Mouse (Mus musculus) liver, embryonic 11.5 days (tissue): ENCODE data around the gene Mrtfb. TPM values are rescaled to one million over a fixed set of nuclear protein-coding genes. Genes with fewer than 3 reads are reported as not detected.
A peak's percentile ranks its signal among the peaks of the same experiment; 100 is the strongest.

Experiments used
- ATAC-seq: fragments of 200-750 bp; cut with Nextera tagmentation; replicated peaks from 2 replicates; pipeline ENCODE4 v1.8.0; 2017; ENCODE audit warnings: moderate number of reproducible peaks, mild to moderate bottlenecking, moderate TSS enrichment, moderate library complexity; ENCODE audit not compliant: low FRiP score
- DNase-seq: peaks from one replicate; pipeline ENCODE4 v3.0.0-alpha.2; 2017; ENCODE audit warnings: low spot score
- H3K27ac ChIP-seq: fragments of 300-500 bp; sonication (generic); 2 replicates; pipeline ENCODE4 v1.5.1; 2014; ENCODE audit warnings: mild to moderate bottlenecking, low read depth, low read length, control low read depth
- H3K27me3 ChIP-seq: fragments of 300-500 bp; sonication (generic); replicated peaks from 2 replicates; pipeline ENCODE4 v1.6.1; 2014; ENCODE audit warnings: low read length, mixed read lengths; ENCODE audit not compliant: control insufficient read depth, insufficient read depth
- H3K36me3 ChIP-seq: fragments of 300-500 bp; sonication (generic); 2 replicates; pipeline ENCODE4 v1.6.1; 2014; ENCODE audit warnings: mild to moderate bottlenecking, low read length, moderate library complexity, mixed read lengths; ENCODE audit not compliant: control insufficient read depth, insufficient read depth
- H3K4me1 ChIP-seq: fragments of 300-500 bp; sonication (generic); replicated peaks from 2 replicates; pipeline ENCODE4 v1.6.1; 2014; ENCODE audit warnings: low read length, mixed read lengths; ENCODE audit not compliant: control insufficient read depth, insufficient read depth
- H3K4me2 ChIP-seq: fragments of 300-500 bp; sonication (generic); 2 replicates; pipeline ENCODE4 v1.6.1; 2014; ENCODE audit warnings: mild to moderate bottlenecking, control low read depth, moderate library complexity
- H3K4me3 ChIP-seq: fragments of 300-500 bp; sonication (generic); 2 replicates; pipeline ENCODE4 v1.5.1; 2014; ENCODE audit warnings: low read depth, low read length, control low read depth
- H3K9ac ChIP-seq: fragments of 300-500 bp; sonication (generic); 2 replicates; pipeline ENCODE4 v1.6.1; 2014; ENCODE audit warnings: low read depth, low read length, control low read depth
- H3K9me3 ChIP-seq: fragments of 300-500 bp; sonication (generic); 2 replicates; pipeline ENCODE4 v1.6.1; 2016; ENCODE audit warnings: low read length, inconsistent platforms, mixed read lengths; ENCODE audit not compliant: control insufficient read depth
- WGBS: fragments of 180-500 bp; shearing (Covaris S2); extraction: QIAGEN DNeasy Blood & Tissue Kit; methylation state at CpG from one replicate; pipeline ENCODE4 v1.1.7; 2014; 5-methylcytosine and 5-hydroxymethylcytosine counted together
- polyA plus RNA-seq: library from polyadenylated mRNA; unstranded; fragments of >200 nt; fragmentation: Nextera tagmentation; extraction: Ambion mirVana; gene quantifications from 2 replicates; pipeline ENCODE4 v1.2.1, GENCODE M21; 2014

Gene Mrtfb
- polyA plus RNA-seq, 1 experiment from 2014 or later = 14.8 TPM

GRCm38 (mm10) chr16:13298991-13299390 lies 42.7 kb downstream of the Mrtfb start:
- WGBS = 63% methylated on average over 2 of the region's 2 CpGs
- H3K9me3 ChIP-seq = no peaks in the 10 kb centered on the region
- no peak for DNase-seq

GRCm38 (mm10) chr16:13306065-13306695 lies 49.9 kb downstream of the Mrtfb start:
- Histone ChIP-seq H3K27me3 (no peaks in the 10 kb centered on the region), H3K4me2 (no peak overlapping the region), H3K4me1 (no peaks in the 10 kb centered on the region), H3K4me3 (no peak overlapping the region), H3K9me3 (no peaks in the 10 kb centered on the region), H3K9ac (no peak overlapping the region), H3K27ac (no peak overlapping the region), H3K36me3 (no peaks in the 10 kb centered on the region)
- no peak for DNase-seq
- WGBS = 82% methylated on average over 3 of the region's 3 CpGs
- no peak for ATAC-seq

More at GRCm38 (mm10) chr16:13298991-13299390, 42.7 kb downstream of the Mrtfb start:
- Histone ChIP-seq H3K27ac (no peak overlapping the region), H3K4me2 (no peak overlapping the region), H3K36me3 (no peaks in the 10 kb centered on the region), H3K9ac (no peak overlapping the region), H3K4me3 (no peak overlapping the region), H3K4me1 (no peaks in the 10 kb centered on the region; the same call in 1 of the 2 replicates), H3K27me3 (no peaks in the 10 kb centered on the region)
- ATAC-seq = no peak

GRCm38 (mm10) chr16:13310096-13310683 lies 53.9 kb downstream of the Mrtfb start:
- Histone ChIP-seq H3K9ac (no peak overlapping the region), H3K27ac (no peak overlapping the region), H3K4me2 (no peak overlapping the region), H3K27me3 (no peaks in the 10 kb centered on the region), H3K36me3 (no peaks in the 10 kb centered on the region), H3K4me1 (no peaks in the 10 kb centered on the region), H3K9me3 (no peaks in the 10 kb centered on the region), H3K4me3 (no peak overlapping the region)
- ATAC-seq (no peak), DNase-seq (no peak)
- WGBS = 36% methylated on average over 1 of the region's 1 CpGs

DNA sequence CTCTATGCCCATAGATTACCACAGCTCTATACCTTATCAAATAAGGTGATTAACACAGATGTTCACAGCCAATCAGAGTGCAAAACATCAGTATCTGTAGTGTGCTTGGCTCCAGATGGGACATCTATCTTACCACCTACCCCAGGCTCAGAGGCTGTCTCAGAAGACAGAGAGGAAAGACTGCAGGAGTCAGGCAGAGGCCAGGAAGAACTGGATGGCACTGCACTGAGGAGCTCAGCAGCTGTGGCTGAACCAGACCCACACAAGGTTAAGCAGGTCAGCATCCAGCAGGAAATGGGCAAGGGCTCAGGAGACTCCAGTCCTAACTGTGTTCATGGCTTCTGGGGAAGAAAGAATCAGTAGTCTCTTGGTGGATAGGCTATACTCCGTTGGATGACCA lies 55.1 kb downstream of the Mrtfb start:
- H3K9me3 ChIP-seq = no peaks in the 10 kb centered on the region
- H3K4me3 ChIP-seq = no peak overlapping the region
- no peaks in the 10 kb centered on the region for H3K27me3 ChIP-seq
- no peaks in the 10 kb centered on the region for H3K4me1 ChIP-seq
- ATAC-seq (0 out of 2 replicates have a peak, but pooled peaks have one; percentile 31), DNase-seq (no peak)
- 78% methylated on average over 1 of the region's 1 CpGs for whole genome bisulfite sequencing
- no peak overlapping the region for H3K4me2 ChIP-seq
- no peak overlapping the region for H3K9ac ChIP-seq
- H3K36me3 ChIP-seq = no peaks in the 10 kb centered on the region
- H3K27ac ChIP-seq = no peak overlapping the region

- Histone ChIP-seq H3K36me3 (no peaks in the 10 kb centered on the region), H3K9me3 (no peaks in the 10 kb centered on the region), H3K4me1 (no peaks in the 10 kb centered on the region), H3K27ac (no peak overlapping the region), H3K4me2 (no peak overlapping the region), H3K27me3 (no peaks in the 10 kb centered on the region), H3K4me3 (no peak overlapping the region), H3K9ac (no peak overlapping the region)
- WGBS = 81% methylated on average over 5 of the region's 5 CpGs
- DNase-seq (no peak), ATAC-seq (no peak)
These were observed 56.9 kb downstream of the Mrtfb start for GRCm38 (mm10) chr16:13313096-13313719.

- H3K4me2 ChIP-seq = no peak overlapping the region
- 0 out of 2 replicates have a peak, but pooled peaks cover 2% of the 10 kb centered on the region for H3K36me3 ChIP-seq
- H3K27me3 ChIP-seq = no peaks in the 10 kb centered on the region
- WGBS = 63% methylated on average over 6 of the region's 6 CpGs
- no peak overlapping the region for H3K27ac ChIP-seq
- DNase-seq = no peak
- no peak overlapping the region for H3K4me3 ChIP-seq
- H3K4me1 ChIP-seq = no peaks in the 10 kb centered on the region
- no peaks in the 10 kb centered on the region for H3K9me3 ChIP-seq
- no peak overlapping the region for H3K9ac ChIP-seq
- no peak for ATAC-seq
These were observed 67.5 kb downstream of the Mrtfb start for GRCm38 (mm10) chr16:13323751-13324150.

DNA sequence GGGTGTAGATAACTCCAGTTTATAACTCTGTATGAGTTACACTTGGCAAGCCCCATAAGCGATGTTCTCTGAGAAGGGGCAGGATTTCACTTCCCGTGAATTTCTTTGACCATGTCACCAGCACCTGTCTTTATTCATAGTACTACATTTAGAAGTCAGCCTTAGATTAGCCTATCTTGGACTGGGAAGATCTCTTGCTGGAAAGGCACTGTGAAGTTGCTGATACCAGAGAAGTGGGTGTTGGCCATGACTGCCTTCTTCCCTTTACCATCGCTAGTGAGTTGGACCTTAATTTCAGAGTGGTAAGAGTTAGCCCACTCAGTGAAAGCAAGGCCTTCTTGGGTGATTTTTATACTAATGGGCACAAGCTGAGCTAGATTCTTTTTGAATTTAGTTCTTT lies 70.3 kb downstream of the Mrtfb start:
- no peaks in the 10 kb centered on the region for H3K27me3 ChIP-seq
- H3K9me3 ChIP-seq = no peaks in the 10 kb centered on the region
- H3K4me1 ChIP-seq = peaks cover 9% of the 10 kb centered on the region
- H3K9ac ChIP-seq = no peak overlapping the region
- H3K27ac ChIP-seq = no peak overlapping the region
- no peak for DNase-seq
- 84% methylated on average over 3 of the region's 3 CpGs for WGBS
- no peak overlapping the region for H3K4me2 ChIP-seq
- no peak for ATAC-seq
- H3K4me3 ChIP-seq = no peak overlapping the region
- 0 out of 2 replicates have a peak, but pooled peaks cover 2% of the 10 kb centered on the region for H3K36me3 ChIP-seq

GRCm38 (mm10) chr16:13328646-13329045 lies 72.4 kb downstream of the Mrtfb start:
- 85% methylated on average over 4 of the region's 4 CpGs for WGBS
- no peak overlapping the region for H3K9ac ChIP-seq
- DNase-seq = no peak
- H3K4me3 ChIP-seq = no peak overlapping the region
- H3K4me1 ChIP-seq = peaks cover 9% of the 10 kb centered on the region
- H3K9me3 ChIP-seq = no peaks in the 10 kb centered on the region
- H3K27ac ChIP-seq = no peak overlapping the region
- no peaks in the 10 kb centered on the region for H3K27me3 ChIP-seq
- 0 out of 2 replicates have a peak, but pooled peaks cover 2% of the 10 kb centered on the region for H3K36me3 ChIP-seq
- H3K4me2 ChIP-seq = no peak overlapping the region
- no peak for ATAC-seq
